Mouse (Mus musculus): Measurements from ENCODE around the gene Itga10.

DNA sequence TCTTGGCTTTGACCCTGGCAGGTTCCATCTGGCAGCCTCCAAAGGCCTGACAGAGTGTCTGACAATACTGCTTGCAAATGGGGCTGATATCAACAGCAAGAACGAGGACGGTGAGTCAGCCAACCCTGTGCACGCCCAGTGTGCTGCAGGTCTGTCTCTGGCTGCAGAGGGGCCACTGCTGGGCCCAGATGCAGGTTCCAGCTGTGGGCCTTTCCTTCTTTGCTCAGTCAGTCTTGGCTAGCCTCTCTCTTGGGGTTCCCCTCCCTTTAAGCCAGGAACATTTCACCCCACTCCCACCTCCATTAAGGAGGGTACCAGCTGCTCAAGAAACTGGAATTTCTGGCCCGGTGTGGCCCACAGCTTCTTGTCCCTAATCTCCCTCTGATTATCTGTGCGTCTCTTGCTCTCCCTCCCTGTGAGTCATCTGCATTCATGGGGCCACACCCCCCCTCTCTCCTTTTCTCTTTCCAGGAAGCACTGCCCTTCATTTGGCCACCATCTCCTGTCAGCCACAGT is 33.8 kb downstream of the Itga10 start:
- no peak for TF ChIP-seq CTCF (IDR thresholded peaks at IDR 0.05)
- no peak for TF ChIP-seq EP300 (IDR thresholded peaks at IDR 0.05)
